Mouse (Mus musculus) activated CD4-positive, CD25-positive, alpha-beta regulatory T cell, adult 9 weeks (primary cell): ENCODE measurements around the gene 1700123L14Rik. TPM values are rescaled to one million over a fixed set of nuclear protein-coding genes. Genes with fewer than 3 reads are reported as not detected.

Experiments
- polyA plus RNA-seq: library from polyadenylated mRNA; unstranded; fragments of 100-300 nt; shearing (Covaris generic); gene quantifications from one replicate; pipeline ENCODE4 v1.2.1, GENCODE M21; 2017

Gene 1700123L14Rik
- not detected for polyA plus RNA-seq

DNA sequence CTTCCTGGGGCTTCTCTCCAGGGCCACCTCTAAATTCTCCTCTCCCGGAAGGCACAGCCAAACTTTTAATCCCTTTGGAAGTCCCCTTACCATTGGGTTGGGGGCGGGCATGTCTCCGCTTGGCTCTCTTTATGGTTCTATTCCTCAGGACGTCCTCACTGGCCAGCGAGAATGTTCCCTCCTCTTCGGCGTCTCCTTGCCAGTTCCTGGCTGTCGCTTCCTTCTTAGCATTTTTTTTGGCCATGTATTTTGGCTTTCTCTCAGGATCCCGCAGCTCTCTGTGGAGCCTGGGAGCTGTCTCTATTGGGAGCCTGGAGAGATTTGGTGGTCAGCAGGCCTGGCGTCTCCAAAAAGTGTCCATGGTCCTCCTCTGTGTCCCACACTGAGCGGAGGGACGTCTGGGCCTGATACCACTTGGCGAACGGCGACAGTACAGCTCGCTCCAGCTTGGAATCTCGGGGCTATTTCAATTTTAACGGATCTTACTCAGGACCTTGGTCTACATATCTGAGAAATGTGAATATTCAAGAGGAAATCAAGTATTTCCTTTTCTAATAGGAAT, at the start of gene 1700123L14Rik:
Gene 1700123L14Rik (minus strand): TSS at position 426 of the 562 bp plus-strand sequence.

Other genes starting within 250 kb of the 1700123L14Rik start
- gene Fam19a1, start 53.1 kb downstream of the 1700123L14Rik start, polyA plus RNA-seq: not detected